Mouse (Mus musculus): ENCODE data around the gene Tcf25. TPM values are rescaled to one million over a fixed set of nuclear protein-coding genes. Genes with fewer than 3 reads are reported as not detected.
A peak's percentile ranks its signal among the peaks of the same experiment; 100 is the strongest.

The Tcf25 gene
- 39.4 and 41.8 TPM in 2 replicates for polyA plus RNA-seq (2012; rRNA removed)

DNA sequence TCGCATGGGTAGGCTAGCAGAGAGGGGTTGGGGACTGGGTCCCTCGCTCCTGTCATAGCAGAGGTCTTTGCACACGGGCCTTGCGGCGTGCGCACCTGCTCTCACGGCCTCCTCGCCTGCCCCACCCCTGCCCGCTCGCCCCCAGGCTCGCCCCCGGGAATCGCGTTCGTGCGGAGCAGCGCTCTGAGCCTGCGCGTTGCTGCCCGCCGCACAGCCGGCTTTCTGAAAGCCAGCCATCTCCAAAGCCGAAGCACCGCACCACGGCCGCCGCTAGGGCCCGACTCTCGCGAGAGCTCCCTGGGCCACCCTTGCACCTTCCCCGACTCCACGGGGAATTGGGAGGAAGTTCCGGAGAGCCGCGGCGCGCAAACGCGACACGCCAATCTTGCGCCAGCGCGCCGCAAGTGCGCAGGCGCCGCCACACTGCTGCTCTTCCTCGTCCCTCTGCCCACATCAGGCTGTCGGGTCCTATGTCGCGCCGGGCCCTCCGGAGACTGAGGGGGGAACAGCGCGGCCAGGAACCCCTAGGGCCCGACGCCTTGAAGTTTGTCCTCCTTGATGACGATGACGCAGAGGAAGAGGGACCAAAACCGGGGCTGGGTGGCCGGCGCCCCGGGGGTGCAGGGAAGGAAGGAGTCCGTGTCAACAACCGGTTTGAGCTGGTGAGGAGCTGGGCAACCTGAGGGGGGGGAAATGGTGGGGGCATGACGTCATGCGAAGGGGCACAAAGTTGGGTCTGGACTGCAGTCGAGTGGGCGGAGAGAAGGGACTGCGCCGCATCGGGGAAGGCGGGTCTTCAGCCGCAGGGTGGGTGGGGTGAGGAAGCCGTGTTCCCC is at the start of gene Tcf25:
Gene Tcf25 (plus strand): TSS at position 351 of the 836 bp plus-strand sequence.
- Histone ChIP-seq H3K4me1 (ENCODE audit: control insufficient read depth, insufficient read depth, low read length) (peaks cover 8% of the 10 kb centered on the region), H3K4me3 (ENCODE audit: control insufficient read depth, low read depth, low read length) (peak within 1 kb of the TSS; percentile 87), H3K27ac (ENCODE audit: control insufficient read depth, insufficient read depth, low read depth, low read length) (peak within 1 kb of the TSS; percentile 85), H3K36me3 (ENCODE audit: control insufficient read depth, insufficient read depth, low read length) (no peaks in the 10 kb centered on the region), H3K27me3 (ENCODE audit: control insufficient read depth, insufficient read depth, low read length) (no peaks in the 10 kb centered on the region)
- TF ChIP-seq POLR2A (IDR thresholded peaks at IDR 0.05; ENCODE audit: control insufficient read depth, low read depth, low read length) (peak; percentile 83), CTCF (IDR thresholded peaks at IDR 0.05; ENCODE audit: control insufficient read depth, insufficient read depth, insufficient replicate concordance, low read depth, low read length) (peak; percentile 27; the same call in 1 of the 2 replicates)

DNA sequence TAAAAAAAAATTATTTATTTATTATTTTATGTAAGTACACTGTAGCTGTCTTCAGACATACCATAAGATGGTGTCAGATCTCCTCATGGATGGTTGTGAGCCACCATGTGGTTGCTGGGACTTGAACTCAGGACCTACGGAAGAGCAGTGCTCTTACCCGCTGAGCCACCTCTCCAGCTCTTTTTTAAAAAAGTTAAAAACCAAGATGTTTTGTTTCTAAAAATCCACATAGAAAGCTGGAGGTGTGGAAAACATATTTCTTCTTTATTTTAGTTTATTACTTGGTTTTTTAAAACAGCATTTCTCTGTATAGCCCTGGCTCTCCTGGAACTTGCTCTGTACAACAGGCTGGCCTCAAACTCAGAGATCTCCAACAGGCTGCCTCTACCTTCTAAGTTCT is 45.0 kb upstream of the Tcf25 start:
- no peak for TF ChIP-seq CTCF (IDR thresholded peaks at IDR 0.05; ENCODE audit: control insufficient read depth, insufficient read depth, insufficient replicate concordance, low read depth, low read length)
- TF ChIP-seq POLR2A (IDR thresholded peaks at IDR 0.05; ENCODE audit: control insufficient read depth, low read depth, low read length), result no peak
- Histone ChIP-seq H3K27ac (ENCODE audit: control insufficient read depth, insufficient read depth, low read depth, low read length) (no peak overlapping the region), H3K4me1 (ENCODE audit: control insufficient read depth, insufficient read depth, low read length) (peaks cover 5% of the 10 kb centered on the region), H3K36me3 (ENCODE audit: control insufficient read depth, insufficient read depth, low read length) (no peaks in the 10 kb centered on the region), H3K4me3 (ENCODE audit: control insufficient read depth, low read depth, low read length) (no peak overlapping the region), H3K27me3 (ENCODE audit: control insufficient read depth, insufficient read depth, low read length) (no peaks in the 10 kb centered on the region)

DNA sequence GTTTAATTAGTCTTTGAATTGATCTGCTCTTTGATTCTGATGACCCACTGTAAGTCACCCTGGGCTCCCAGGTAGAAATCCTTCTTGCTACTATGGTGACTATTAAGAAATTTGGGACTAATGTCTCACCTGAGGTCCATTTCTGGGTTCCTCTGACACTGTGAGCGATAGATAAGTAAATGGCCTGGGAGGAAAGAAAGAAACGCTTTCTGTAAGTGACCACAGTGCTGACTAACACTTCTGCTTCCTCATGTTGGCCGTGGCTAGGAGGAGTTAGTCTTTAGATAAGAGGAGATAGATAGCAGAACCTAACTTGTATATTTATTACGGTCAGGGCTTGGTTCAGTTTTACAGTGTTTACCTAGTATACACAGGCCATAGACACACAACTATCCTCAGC is 44.2 kb upstream of the Tcf25 start:
- H3K4me1 ChIP-seq (ENCODE audit: control insufficient read depth, insufficient read depth, low read length), result peaks cover 5% of the 10 kb centered on the region
- no peak overlapping the region for H3K27ac ChIP-seq (ENCODE audit: control insufficient read depth, insufficient read depth, low read depth, low read length)
- no peak for TF ChIP-seq POLR2A (IDR thresholded peaks at IDR 0.05; ENCODE audit: control insufficient read depth, low read depth, low read length)
- no peak for TF ChIP-seq CTCF (IDR thresholded peaks at IDR 0.05; ENCODE audit: control insufficient read depth, insufficient read depth, insufficient replicate concordance, low read depth, low read length)
- no peaks in the 10 kb centered on the region for H3K36me3 ChIP-seq (ENCODE audit: control insufficient read depth, insufficient read depth, low read length)
- H3K4me3 ChIP-seq (ENCODE audit: control insufficient read depth, low read depth, low read length), result no peak overlapping the region
- no peaks in the 10 kb centered on the region for H3K27me3 ChIP-seq (ENCODE audit: control insufficient read depth, insufficient read depth, low read length)

DNA sequence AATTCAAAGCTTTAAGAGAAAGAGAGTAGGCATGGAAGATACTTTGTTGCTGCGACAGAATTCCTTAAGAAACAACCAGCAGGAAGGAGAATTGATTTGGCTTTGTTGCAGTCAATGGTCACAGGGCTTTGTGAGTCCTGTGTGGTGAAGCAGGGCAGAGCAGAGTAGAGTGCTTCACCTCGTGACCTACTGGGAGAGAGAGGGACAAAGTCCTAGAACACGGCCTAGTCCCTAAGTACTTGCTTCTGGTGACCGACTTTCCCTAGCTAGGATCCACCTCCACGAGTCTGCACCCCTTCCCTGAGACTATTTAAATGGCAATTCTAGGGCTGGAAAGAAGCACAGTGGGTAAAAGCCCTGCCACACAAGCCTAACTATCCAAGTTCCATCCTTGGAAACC is 43.6 kb upstream of the Tcf25 start:
- Histone ChIP-seq H3K27me3 (ENCODE audit: control insufficient read depth, insufficient read depth, low read length) (no peaks in the 10 kb centered on the region), H3K36me3 (ENCODE audit: control insufficient read depth, insufficient read depth, low read length) (no peaks in the 10 kb centered on the region)

DNA sequence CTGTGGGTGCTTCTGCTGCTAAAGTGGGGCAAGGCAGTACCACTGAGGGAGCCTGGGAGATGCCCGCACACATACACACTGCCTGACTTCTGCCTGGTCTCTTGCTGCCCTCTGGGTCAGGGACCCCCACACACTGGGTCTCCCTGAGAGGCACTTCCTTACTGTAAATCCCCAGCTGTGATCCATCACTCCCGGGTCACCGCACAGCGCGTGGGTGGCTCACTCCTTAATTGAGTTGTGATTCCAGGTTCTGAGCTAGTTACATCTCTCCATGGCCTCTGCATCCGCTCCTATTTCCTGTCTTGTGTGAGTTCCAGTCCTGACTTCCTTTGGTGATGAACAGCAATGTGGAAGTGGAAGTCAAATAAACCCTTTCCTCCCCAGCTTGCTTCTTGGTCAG is 42.9 kb upstream of the Tcf25 start:
- TF ChIP-seq POLR2A (IDR thresholded peaks at IDR 0.05; ENCODE audit: control insufficient read depth, low read depth, low read length) (no peak), CTCF (IDR thresholded peaks at IDR 0.05; ENCODE audit: control insufficient read depth, insufficient read depth, insufficient replicate concordance, low read depth, low read length) (no peak)
- Histone ChIP-seq H3K4me3 (ENCODE audit: control insufficient read depth, low read depth, low read length) (no peak overlapping the region), H3K27me3 (ENCODE audit: control insufficient read depth, insufficient read depth, low read length) (no peaks in the 10 kb centered on the region), H3K4me1 (ENCODE audit: control insufficient read depth, insufficient read depth, low read length) (peaks cover 5% of the 10 kb centered on the region), H3K36me3 (ENCODE audit: control insufficient read depth, insufficient read depth, low read length) (no peaks in the 10 kb centered on the region), H3K27ac (ENCODE audit: control insufficient read depth, insufficient read depth, low read depth, low read length) (no peak overlapping the region)

More for the DNA sequence above, 43.6 kb upstream of the Tcf25 start:
- H3K4me3 ChIP-seq (ENCODE audit: control insufficient read depth, low read depth, low read length), result no peak overlapping the region
- TF ChIP-seq CTCF (IDR thresholded peaks at IDR 0.05; ENCODE audit: control insufficient read depth, insufficient read depth, insufficient replicate concordance, low read depth, low read length) (no peak), POLR2A (IDR thresholded peaks at IDR 0.05; ENCODE audit: control insufficient read depth, low read depth, low read length) (no peak)
- H3K4me1 ChIP-seq (ENCODE audit: control insufficient read depth, insufficient read depth, low read length), result peaks cover 5% of the 10 kb centered on the region
- H3K27ac ChIP-seq (ENCODE audit: control insufficient read depth, insufficient read depth, low read depth, low read length), result no peak overlapping the region

DNA sequence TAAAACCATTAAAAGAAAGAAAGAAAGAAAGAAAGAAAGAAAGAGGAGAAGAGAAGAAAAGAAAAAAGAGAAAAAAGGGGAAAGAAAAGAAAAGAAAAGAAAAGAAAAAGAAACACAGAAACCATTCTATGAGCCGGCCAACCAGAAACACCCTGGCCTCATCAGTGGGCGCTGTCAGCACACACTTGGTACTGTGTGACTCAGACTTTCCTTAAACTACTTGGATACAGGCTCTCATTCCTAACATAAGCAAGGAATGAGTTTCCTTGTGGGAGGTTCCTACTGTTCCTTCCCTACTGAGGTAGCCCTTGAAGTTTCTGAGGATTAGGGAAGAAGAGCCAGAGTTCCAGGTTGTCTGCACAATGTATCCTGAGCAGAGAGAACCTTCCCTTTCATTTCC is 42.3 kb upstream of the Tcf25 start:
- H3K27me3 ChIP-seq (ENCODE audit: control insufficient read depth, insufficient read depth, low read length), result no peaks in the 10 kb centered on the region
- peak overlapping the region; percentile 58; the same call in 1 of the 2 replicates for H3K27ac ChIP-seq (ENCODE audit: control insufficient read depth, insufficient read depth, low read depth, low read length)
- no peak for TF ChIP-seq POLR2A (IDR thresholded peaks at IDR 0.05; ENCODE audit: control insufficient read depth, low read depth, low read length)
- no peak for TF ChIP-seq CTCF (IDR thresholded peaks at IDR 0.05; ENCODE audit: control insufficient read depth, insufficient read depth, insufficient replicate concordance, low read depth, low read length)
- no peak overlapping the region; the same call in 1 of the 2 replicates for H3K4me3 ChIP-seq (ENCODE audit: control insufficient read depth, low read depth, low read length)
- no peaks in the 10 kb centered on the region for H3K36me3 ChIP-seq (ENCODE audit: control insufficient read depth, insufficient read depth, low read length)
- H3K4me1 ChIP-seq (ENCODE audit: control insufficient read depth, insufficient read depth, low read length), result peaks cover 5% of the 10 kb centered on the region

DNA sequence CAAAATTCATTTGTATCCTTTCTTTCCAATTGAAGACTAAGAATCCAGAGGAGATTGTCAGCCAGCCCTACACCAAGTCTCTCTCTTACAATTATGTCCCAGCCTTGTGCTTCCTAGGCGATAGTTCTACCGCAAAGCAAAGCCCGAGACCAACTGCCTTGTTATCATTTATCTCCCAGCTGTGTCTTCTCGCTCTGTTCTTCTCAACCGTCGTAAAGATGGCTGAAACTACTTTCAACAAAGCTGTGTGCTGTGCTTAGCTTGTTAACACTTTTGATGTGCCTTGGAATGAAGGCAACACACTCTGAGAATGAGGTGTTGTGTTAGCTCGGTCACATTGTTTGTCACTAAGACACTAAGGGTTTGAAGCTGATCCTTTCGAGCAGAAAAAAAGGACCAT is 41.7 kb upstream of the Tcf25 start:
- H3K27ac ChIP-seq (ENCODE audit: control insufficient read depth, insufficient read depth, low read depth, low read length), result peak overlapping the region; percentile 58; the same call in 1 of the 2 replicates
- TF ChIP-seq CTCF (IDR thresholded peaks at IDR 0.05; ENCODE audit: control insufficient read depth, insufficient read depth, insufficient replicate concordance, low read depth, low read length) (no peak), POLR2A (IDR thresholded peaks at IDR 0.05; ENCODE audit: control insufficient read depth, low read depth, low read length) (no peak)
- H3K4me1 ChIP-seq (ENCODE audit: control insufficient read depth, insufficient read depth, low read length), result peaks cover 5% of the 10 kb centered on the region
- peak overlapping the region; percentile 81; the same call in 1 of the 2 replicates for H3K4me3 ChIP-seq (ENCODE audit: control insufficient read depth, low read depth, low read length)
- no peaks in the 10 kb centered on the region for H3K27me3 ChIP-seq (ENCODE audit: control insufficient read depth, insufficient read depth, low read length)
- H3K36me3 ChIP-seq (ENCODE audit: control insufficient read depth, insufficient read depth, low read length), result no peaks in the 10 kb centered on the region
